Mouse (Mus musculus): ENCODE results near the gene Gm42417. TPM values are rescaled to one million over a fixed set of nuclear protein-coding genes. Genes with fewer than 3 reads are reported as not detected.
"Not testable (repeated sequence)": the region's sequence is repeated elsewhere in the genome, so short reads cannot be mapped to it uniquely, and the experiment has no call there.

The Gm42417 gene
- polyA plus RNA-seq, 1 experiment: not detected

- peaks cover 27% of the 10 kb centered on the region for H3K36me3 ChIP-seq (ENCODE audit: control insufficient read depth, insufficient read depth, low read length)
- 94% methylated on average over 12 of the region's 12 CpGs for WGBS
- H3K27ac ChIP-seq (ENCODE audit: insufficient read depth, low read length): no peak overlapping the region
- DNase-seq (ENCODE audit: low read depth in 1 of 2, low spot score in 2 of 2): no peak
- no peaks in the 10 kb centered on the region for H3K27me3 ChIP-seq (ENCODE audit: control insufficient read depth, insufficient read depth, low read length)
- no peaks in the 10 kb centered on the region for H3K4me1 ChIP-seq (ENCODE audit: control insufficient read depth, insufficient read depth, insufficient read length)
- TF ChIP-seq CTCF (IDR thresholded peaks at IDR 0.05; ENCODE audit: extremely low read depth, insufficient read depth, insufficient read length, insufficient replicate concordance) (no peak), POLR2A (IDR thresholded peaks at IDR 0.05; ENCODE audit: low read depth, low read length) (no peak)
- no peak overlapping the region for H3K4me3 ChIP-seq (ENCODE audit: extremely low read depth, insufficient read depth, insufficient read length)
These were observed 1.6 kb upstream of the Gm42417 start for GRCm38 (mm10) chr1:36540807-36541206.

- DNase-seq (ENCODE audit: low read depth in 1 of 2, low spot score in 2 of 2): no peak
- Histone ChIP-seq H3K4me3 (ENCODE audit: extremely low read depth, insufficient read depth, insufficient read length) (no peak overlapping the region), H3K27ac (ENCODE audit: insufficient read depth, low read length) (no peak overlapping the region), H3K36me3 (ENCODE audit: control insufficient read depth, insufficient read depth, low read length) (peaks cover 27% of the 10 kb centered on the region), H3K4me1 (ENCODE audit: control insufficient read depth, insufficient read depth, insufficient read length) (no peaks in the 10 kb centered on the region), H3K27me3 (ENCODE audit: control insufficient read depth, insufficient read depth, low read length) (no peaks in the 10 kb centered on the region)
- TF ChIP-seq CTCF (IDR thresholded peaks at IDR 0.05; ENCODE audit: extremely low read depth, insufficient read depth, insufficient read length, insufficient replicate concordance) (no peak), POLR2A (IDR thresholded peaks at IDR 0.05; ENCODE audit: low read depth, low read length) (no peak)
- WGBS: 90% methylated on average over 11 of the region's 11 CpGs
These were observed 903 bp upstream of the Gm42417 start for GRCm38 (mm10) chr1:36540132-36540531.

GRCm38 (mm10) chr1:36538727-36539126 is 502 bp downstream of the Gm42417 start:
- TF ChIP-seq POLR2A (IDR thresholded peaks at IDR 0.05; ENCODE audit: low read depth, low read length) (no peak), CTCF (IDR thresholded peaks at IDR 0.05; ENCODE audit: extremely low read depth, insufficient read depth, insufficient read length, insufficient replicate concordance) (no peak)
- Histone ChIP-seq H3K27ac (ENCODE audit: insufficient read depth, low read length) (no peak overlapping the region), H3K4me1 (ENCODE audit: control insufficient read depth, insufficient read depth, insufficient read length) (no peaks in the 10 kb centered on the region), H3K36me3 (ENCODE audit: control insufficient read depth, insufficient read depth, low read length) (peaks cover 27% of the 10 kb centered on the region), H3K4me3 (ENCODE audit: extremely low read depth, insufficient read depth, insufficient read length) (no peak overlapping the region), H3K27me3 (ENCODE audit: control insufficient read depth, insufficient read depth, low read length) (no peaks in the 10 kb centered on the region)
- DNase-seq (ENCODE audit: low read depth in 1 of 2, low spot score in 2 of 2): no peak
- WGBS: 83% methylated on average over 4 of the region's 4 CpGs

- H3K4me1 ChIP-seq (ENCODE audit: control insufficient read depth, insufficient read depth, insufficient read length); H3K27me3 ChIP-seq (ENCODE audit: control insufficient read depth, insufficient read depth, low read length); H3K4me3 ChIP-seq (ENCODE audit: extremely low read depth, insufficient read depth, insufficient read length); DNase-seq (ENCODE audit: low read depth in 1 of 2, low spot score in 2 of 2); H3K27ac ChIP-seq (ENCODE audit: insufficient read depth, low read length): not testable (repeated sequence)
- 96% methylated on average over 9 of the region's 9 CpGs for WGBS
- H3K36me3 ChIP-seq (ENCODE audit: control insufficient read depth, insufficient read depth, low read length): peaks cover 24% of the 10 kb centered on the region
These were observed 2.4 kb downstream of the Gm42417 start, which contains the start of gene Ankrd23 for GRCm38 (mm10) chr1:36536783-36537182. TSS of gene Ankrd23 (minus strand) at chr1:36536883.

GRCm38 (mm10) chr1:36536397-36536728 is 2.9 kb downstream of the Gm42417 start:
- H3K36me3 ChIP-seq (ENCODE audit: control insufficient read depth, insufficient read depth, low read length): peaks cover 21% of the 10 kb centered on the region
- no peaks in the 10 kb centered on the region for H3K27me3 ChIP-seq (ENCODE audit: control insufficient read depth, insufficient read depth, low read length)
- H3K4me3 ChIP-seq (ENCODE audit: extremely low read depth, insufficient read depth, insufficient read length): no peak overlapping the region
- no peak for DNase-seq (ENCODE audit: low read depth in 1 of 2, low spot score in 2 of 2)
- no peaks in the 10 kb centered on the region for H3K4me1 ChIP-seq (ENCODE audit: control insufficient read depth, insufficient read depth, insufficient read length)
- TF ChIP-seq CTCF (IDR thresholded peaks at IDR 0.05; ENCODE audit: extremely low read depth, insufficient read depth, insufficient read length, insufficient replicate concordance) (no peak), POLR2A (IDR thresholded peaks at IDR 0.05; ENCODE audit: low read depth, low read length) (no peak)
- H3K27ac ChIP-seq (ENCODE audit: insufficient read depth, low read length): no peak overlapping the region
- WGBS: 88% methylated on average over 8 of the region's 8 CpGs

GRCm38 (mm10) chr1:36535477-36536396 is 3.5 kb downstream of the Gm42417 start:
- Histone ChIP-seq H3K27me3 (ENCODE audit: control insufficient read depth, insufficient read depth, low read length) (no peaks in the 10 kb centered on the region), H3K4me1 (ENCODE audit: control insufficient read depth, insufficient read depth, insufficient read length) (no peaks in the 10 kb centered on the region), H3K27ac (ENCODE audit: insufficient read depth, low read length) (no peak overlapping the region), H3K36me3 (ENCODE audit: control insufficient read depth, insufficient read depth, low read length) (peaks cover 21% of the 10 kb centered on the region), H3K4me3 (ENCODE audit: extremely low read depth, insufficient read depth, insufficient read length) (no peak overlapping the region)
- DNase-seq (ENCODE audit: low read depth in 1 of 2, low spot score in 2 of 2): no peak
- WGBS: 86% methylated on average over 11 of the region's 11 CpGs
- TF ChIP-seq CTCF (IDR thresholded peaks at IDR 0.05; ENCODE audit: extremely low read depth, insufficient read depth, insufficient read length, insufficient replicate concordance) (no peak), POLR2A (IDR thresholded peaks at IDR 0.05; ENCODE audit: low read depth, low read length) (no peak)

- H3K27me3 ChIP-seq (ENCODE audit: control insufficient read depth, insufficient read depth, low read length): no peaks in the 10 kb centered on the region
- WGBS: 25% methylated on average over 6 of the region's 6 CpGs
- no peaks in the 10 kb centered on the region for H3K4me1 ChIP-seq (ENCODE audit: control insufficient read depth, insufficient read depth, insufficient read length)
- no peak for DNase-seq (ENCODE audit: low read depth in 1 of 2, low spot score in 2 of 2)
- TF ChIP-seq POLR2A (IDR thresholded peaks at IDR 0.05; ENCODE audit: low read depth, low read length) (no peak), CTCF (IDR thresholded peaks at IDR 0.05; ENCODE audit: extremely low read depth, insufficient read depth, insufficient read length, insufficient replicate concordance) (no peak)
- peaks cover 13% of the 10 kb centered on the region for H3K36me3 ChIP-seq (ENCODE audit: control insufficient read depth, insufficient read depth, low read length)
- H3K27ac ChIP-seq (ENCODE audit: insufficient read depth, low read length): no peak overlapping the region
- no peak overlapping the region for H3K4me3 ChIP-seq (ENCODE audit: extremely low read depth, insufficient read depth, insufficient read length)
These were observed 4.6 kb downstream of the Gm42417 start for GRCm38 (mm10) chr1:36534595-36535058.

Data from spleen, adult 2 months (tissue).